Mouse (Mus musculus) frontal cortex, postnatal 25 days (tissue): ENCODE data around the gene Chad.

Source experiments
- DNase-seq, 2 experiments: peaks; one replicate each; pipeline ENCODE4 v3.0.0; 2022; ENCODE audit warnings: low spot score in 2 of 2

The Chad gene

DNA sequence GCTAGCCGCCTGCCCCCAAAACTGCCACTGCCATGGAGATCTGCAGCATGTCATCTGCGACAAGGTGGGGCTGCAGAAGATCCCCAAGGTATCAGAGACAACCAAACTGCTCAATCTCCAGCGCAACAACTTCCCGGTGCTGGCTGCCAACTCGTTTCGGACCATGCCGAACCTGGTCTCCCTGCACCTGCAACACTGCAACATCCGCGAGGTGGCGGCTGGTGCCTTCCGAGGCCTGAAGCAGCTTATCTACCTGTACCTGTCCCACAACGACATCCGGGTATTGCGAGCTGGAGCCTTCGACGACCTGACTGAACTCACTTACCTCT, 268 bp downstream of the Chad start:
- DNase-seq: no peak

DNA sequence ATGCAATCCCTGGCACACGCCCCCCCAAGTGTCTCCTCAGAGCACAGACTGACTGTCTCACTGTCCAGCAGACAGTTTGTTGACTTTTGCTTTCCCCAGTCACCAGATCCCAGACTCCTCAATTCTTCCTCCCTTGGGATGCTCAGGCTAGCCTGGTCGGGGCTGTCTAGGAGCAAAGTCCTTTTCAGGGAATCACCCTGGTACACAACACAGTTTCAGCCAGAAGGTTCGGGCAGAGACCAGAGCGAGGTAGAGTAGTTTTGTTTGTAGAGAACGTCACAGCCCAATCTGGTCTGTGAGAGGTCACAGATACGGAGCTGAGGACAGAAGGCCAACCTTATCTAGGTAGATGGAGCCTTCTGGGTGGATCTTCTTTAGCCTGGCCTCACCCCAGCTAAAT, 1.7 kb downstream of the Chad start:
- no peak for DNase-seq

DNA sequence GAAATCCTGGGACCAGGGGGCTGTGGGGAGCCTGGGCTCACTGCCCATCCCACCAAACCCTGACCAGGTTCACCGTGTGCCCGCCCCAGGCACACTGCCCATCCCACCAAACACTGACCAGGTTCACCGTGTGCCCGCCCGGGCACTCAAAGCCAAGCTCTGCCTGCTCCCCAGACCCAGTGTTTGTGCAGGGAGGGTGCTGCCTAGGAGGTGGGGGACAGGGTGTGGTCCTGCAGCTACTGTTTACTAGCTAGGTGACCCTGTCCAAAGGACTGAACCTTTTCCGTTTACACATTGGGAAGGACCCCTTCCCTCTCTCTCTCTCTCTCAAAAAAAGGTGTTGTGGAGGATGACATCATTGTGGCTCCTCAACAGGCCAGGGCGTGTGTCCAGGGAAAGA, 2.5 kb downstream of the Chad start:
- no peak for DNase-seq

DNA sequence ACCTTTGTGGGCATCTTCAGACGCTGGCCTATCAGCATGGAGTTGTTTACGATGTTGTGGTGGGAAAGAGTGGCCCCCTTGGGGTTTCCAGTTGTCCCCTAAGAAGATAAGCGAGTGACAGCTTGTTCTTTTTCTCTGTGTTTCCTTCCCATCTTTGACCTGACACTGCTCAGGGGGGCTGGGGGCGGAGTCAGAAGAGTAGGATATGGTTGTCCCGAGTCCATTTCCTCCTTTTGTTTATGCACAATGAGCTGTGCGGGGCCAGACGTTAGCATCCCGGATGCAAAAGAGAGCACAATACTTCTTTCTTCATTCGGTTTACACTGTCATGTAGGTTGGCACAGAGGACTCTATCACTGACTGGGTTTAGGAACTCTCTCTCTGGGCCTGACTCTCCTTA, 5.8 kb downstream of the Chad start:
- no peak for DNase-seq

DNA sequence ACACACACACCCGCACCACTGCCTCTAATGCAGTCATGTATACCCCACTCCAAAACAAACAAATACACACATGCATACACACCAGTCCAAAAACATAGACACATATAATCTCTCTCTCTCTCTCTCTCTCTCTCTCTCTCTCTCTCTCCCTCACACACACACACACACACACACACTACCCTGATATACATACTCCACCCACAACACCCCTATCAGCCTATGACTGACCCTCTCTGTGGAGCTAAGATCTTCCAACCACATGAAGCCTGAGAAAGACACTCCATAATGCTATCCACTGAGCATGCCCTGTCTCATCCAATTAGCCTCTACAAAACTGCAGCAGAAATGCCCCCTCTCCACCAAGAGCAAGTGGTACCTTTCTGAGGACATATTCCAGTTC, 7.0 kb downstream of the Chad start:
- no peak for DNase-seq

DNA sequence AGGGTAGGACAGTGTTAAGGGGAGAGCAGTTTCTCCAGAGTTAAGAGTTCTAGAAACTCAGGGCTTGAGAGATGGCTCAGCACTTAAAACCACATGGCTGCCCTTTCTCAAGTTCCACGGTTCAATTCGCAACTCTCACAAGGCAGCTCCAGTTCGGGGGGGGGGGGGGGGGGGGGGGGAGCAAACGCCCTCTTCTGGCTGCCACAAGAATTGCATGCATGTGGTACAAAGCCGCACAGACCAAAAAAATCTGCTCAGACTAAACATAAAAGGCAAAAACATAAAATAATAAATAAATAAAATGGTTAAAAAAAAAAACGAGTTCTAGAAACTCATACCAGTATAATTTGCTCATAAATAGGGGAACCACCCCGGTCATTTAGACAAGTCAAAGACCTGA, 9.7 kb downstream of the Chad start:
- DNase-seq: no peak

DNA sequence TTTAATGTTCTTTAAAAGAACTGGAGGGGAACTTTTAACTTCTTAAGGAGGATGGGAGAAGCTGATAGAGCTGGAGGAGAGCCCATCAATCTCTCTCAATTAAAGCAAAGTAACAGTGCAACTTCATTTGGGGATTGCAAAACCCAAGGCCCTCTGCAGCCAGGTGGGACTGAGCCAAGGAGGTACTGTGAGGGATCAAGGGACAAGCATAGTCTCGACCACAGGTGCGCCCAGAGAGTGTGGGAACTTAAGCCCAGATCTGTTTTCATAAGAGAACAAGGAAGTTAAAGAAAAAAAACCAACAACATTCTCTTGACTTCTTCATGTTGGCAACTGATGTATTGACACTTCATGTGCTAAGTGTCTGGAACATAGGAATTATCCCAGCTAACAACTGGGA, 10.2 kb downstream of the Chad start:
- no peak for DNase-seq

DNA sequence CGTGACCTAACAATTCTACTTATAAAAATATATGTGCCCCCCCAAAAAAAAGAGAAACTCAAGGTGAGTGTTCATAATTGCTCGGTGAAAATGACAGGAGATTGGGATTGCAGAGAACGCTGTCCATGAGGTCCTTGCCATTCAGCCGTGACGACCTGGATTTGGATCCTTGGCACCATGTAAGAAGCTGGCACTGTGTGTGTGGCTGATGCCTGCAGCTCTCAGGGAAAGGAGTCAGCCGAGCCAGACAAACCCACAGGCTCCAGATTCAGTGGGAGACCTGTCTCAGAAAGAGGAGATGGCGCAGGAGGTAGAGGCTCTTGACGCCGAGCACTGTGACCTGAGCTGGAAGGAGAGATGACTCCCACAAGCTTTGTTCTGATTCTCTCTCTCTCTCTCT, 11.5 kb downstream of the Chad start:
- DNase-seq: no peak

DNA sequence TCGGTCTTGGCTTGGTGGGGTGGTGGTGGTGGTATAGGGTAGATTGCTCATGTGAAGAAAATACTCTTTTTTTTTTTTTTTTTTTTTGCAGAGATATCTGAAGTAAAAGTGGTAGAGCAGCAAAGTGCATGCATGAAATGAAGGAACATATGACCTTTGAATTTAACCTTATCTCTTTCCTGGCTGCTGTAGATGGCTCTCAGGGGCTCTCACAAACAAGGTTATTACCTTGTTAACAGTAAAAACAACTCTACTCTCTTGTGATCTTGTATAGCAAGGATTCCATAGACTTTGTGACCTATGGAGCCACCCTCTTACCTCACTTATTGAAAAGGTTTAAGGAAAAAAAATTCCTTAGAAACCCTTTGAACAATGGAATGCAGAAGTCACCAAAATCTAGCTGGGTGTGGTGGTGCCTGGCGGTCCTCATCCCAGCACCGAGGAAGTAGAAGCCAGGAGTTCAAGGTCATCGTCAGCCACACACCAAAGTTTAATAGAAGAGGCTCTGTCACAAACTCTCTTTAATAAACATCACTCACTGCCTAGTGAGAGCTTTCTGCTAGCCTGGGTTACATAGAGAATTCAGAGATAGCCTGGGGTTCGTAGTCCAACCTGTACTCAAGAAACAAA, 15.4 kb downstream of the Chad start:
- DNase-seq: no peak

DNA sequence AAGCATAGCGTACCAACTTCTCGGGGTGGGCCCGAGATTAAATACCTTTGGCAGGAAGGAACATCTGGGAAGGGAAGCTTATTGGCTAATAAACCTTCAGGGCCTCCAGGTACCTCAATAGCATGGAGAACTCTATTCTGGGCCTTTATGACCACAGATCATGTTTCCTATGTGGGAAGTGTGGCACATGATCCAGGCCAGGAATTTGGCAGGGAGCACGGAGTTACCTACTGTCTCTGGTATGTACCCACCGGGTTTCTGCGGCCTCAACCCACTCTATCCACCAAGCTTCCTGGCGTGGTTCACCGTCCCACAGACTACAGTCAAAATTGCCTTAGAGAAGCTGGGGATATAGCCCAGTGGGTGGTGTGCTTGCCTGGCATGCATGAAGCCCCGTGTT, 20.2 kb downstream of the Chad start:
- DNase-seq: no peak

DNA sequence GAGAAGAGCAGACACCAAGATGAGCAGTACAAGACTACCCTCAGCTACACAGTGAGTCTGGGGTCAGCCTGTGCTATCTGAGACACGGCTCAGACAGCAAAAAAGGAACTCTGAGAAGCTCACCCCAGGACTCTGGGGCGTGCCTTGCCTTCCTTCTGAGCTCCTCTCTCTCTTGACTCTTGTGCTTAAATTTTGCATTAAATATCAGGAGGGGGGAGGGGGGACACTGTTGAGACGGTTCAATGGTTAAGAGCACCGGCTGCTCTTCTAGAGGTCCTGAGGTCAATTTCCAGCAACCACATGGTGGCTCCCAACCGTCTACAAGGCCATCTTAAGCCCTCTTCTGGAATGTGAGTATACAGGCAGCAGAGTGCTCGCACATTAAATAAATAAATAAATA, 22.7 kb downstream of the Chad start:
- no peak for DNase-seq

DNA sequence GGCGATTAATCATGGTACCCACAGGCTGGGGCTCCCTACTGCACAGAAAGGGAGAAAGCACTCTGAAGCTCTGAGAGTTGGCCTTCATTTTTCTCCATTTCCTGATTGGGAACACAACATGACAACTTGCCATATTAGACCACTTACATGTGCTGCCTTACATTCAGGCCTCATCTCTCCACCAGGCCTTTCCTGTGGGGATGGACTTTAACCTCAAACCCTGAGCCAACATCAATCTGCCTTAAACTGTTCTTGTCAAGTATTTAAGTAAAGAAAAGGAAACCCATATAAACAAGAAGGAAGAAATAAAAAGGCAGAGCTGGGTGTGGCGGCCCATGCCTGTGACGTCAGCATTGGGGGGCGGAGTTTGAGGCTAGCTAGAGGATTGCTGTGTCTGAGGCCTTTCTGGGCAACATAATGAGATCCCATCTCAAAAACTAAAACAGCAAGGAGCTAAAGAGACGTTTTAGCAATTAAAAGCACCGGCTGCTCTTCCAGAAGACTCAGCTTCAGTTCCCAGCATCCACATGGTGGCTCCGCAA, 31.5 kb downstream of the Chad start:
- no peak for DNase-seq

DNA sequence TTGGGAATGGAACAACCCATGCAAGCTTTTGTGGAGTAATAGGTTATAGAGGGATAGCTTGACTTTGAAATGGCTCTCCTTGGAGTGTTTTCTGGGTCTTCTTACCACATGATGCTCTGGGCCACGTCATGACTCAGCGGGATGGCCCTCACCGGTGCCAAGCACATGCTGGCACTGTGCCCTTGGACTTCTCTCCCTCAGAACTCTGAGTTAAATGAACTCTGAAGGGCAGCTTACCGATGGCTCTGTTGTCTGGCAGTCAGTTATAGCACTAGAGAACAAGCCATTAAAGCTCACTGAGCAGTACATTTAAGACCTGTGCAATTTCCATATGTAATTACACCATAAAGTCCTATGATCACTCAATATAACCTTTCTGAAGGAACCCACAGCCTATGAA, 32.5 kb downstream of the Chad start:
- DNase-seq: no peak

DNA sequence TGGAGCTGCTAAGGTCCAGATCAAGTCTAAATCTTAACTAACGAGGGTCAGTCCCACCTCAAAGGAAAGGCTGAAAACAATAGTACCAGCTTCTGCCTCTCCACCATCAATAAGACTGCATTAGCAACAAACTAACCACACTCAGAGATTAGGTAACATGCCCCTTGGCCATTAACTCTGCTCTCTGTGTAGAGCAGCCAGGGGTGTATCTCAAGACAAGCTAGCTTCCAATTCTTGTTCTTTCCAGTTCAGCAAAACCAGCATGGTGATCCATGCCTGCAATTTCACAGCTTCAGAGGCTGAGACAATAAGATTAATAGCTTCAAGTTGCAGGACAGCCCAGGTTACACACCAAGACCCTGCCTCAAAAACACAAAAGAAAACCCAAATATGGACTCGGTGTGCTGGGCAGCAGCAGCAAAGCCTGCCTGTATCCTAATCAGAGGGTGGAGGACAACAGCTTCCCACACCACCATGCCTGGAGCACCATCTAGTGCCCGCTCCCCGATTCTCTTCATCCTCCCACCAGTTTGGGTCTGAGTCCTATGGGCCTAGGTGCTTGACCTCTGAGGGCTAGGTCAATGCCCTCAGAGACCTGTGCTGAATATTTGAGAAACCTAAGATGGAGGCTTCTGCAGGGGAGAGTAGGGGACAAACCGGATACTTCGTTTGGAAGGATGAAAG, 33.7 kb downstream of the Chad start:
- no peak for DNase-seq

DNA sequence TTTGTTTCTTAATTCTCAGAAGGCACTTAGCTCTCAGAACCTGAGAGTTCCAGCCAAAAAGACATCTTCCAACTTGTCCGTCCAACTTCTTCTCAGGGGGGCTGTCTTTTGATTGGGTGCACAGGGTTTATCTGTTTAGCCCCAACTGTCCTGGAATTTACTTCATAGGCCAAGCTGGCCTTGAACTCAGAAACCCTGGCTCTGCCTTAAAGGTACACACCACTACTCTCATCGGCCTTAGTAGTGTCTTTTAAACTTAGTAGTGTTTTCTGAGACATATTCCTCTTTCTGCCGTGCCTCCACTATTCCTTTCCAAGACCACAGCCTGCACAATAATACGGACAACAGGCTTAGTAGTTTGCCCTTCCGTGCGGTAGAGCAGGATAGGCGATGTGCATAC, 35.6 kb downstream of the Chad start:
- no peak for DNase-seq

DNA sequence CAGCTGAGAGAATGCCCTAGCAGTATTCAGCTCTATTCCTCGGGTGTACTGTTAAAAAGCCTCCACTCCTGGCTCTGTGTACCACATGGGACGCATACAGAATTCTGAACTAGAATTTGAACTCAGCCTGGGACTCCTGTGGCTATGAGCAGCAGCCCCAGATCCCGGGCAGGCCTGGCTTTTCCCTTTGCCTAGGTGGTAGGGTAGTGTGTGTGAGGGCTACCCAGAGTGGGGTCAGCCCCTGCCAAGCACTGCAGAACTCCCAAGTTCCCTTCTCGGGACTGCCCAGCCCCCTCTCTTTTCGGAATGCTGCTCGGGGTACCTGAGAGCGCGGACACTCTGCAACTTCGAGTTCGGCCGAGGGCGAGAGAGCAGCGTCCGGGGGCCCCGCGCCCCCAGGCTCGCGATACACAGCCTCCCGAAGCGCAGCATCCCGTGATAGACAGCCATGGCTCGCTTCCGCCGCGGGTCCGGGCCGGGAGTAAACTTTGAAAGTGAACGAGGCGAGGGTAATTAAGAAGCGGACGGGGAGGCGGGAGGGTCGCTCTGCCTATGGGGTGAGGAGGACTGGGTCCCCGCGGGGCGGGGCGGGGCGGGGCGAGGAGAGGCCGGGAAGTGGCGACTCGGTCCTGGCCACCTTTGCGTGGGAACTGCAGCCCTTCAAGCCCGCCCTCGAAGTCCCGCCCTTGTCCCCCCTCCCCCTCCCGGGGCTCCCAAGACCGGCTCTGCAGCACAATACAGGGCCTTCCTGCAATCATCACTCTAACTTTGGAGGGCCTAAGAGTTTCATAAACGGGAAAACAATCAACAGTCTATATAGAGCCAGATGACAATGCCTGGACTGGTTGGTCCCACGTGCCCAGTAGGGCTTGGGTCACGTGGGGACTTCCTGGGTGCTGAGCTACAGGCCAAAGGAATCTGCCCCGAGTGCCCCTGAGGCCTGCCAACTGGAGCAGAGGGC, 36.8 kb downstream of the Chad start, which contains the start of gene Acsf2:
Gene Acsf2 (minus strand): TSS at position 551 of the 961 bp plus-strand sequence.
- no peak for DNase-seq

DNA sequence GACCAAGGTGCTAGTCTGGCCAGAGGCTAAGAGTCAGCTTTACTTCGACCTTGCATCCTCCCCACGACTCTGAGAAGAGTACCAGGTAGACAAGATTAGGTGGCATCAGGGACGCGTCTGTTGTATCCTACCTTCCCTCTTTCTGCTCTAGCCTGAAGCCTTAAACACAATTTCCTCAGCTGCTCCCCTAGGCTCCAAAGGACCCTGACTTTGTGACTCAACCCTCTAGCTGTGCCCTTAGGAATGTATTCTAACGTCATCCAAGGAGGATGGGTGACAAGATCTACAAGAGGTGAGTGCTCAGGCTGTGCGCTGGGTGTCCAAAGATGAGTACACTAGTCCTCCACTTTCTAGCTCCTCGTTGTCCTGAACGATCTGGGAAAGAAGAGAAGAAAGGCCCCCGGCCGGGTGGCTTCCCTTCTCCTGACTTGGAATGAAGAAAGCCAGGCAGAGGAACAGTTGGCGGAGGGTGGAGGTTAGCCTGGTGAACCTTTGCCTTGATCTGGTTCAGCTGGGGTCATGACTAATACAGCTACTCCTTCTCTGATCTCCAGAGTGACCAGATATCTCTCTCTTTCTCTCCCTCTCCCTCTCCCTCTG, 37.6 kb downstream of the Chad start:
- DNase-seq: no peak

DNA sequence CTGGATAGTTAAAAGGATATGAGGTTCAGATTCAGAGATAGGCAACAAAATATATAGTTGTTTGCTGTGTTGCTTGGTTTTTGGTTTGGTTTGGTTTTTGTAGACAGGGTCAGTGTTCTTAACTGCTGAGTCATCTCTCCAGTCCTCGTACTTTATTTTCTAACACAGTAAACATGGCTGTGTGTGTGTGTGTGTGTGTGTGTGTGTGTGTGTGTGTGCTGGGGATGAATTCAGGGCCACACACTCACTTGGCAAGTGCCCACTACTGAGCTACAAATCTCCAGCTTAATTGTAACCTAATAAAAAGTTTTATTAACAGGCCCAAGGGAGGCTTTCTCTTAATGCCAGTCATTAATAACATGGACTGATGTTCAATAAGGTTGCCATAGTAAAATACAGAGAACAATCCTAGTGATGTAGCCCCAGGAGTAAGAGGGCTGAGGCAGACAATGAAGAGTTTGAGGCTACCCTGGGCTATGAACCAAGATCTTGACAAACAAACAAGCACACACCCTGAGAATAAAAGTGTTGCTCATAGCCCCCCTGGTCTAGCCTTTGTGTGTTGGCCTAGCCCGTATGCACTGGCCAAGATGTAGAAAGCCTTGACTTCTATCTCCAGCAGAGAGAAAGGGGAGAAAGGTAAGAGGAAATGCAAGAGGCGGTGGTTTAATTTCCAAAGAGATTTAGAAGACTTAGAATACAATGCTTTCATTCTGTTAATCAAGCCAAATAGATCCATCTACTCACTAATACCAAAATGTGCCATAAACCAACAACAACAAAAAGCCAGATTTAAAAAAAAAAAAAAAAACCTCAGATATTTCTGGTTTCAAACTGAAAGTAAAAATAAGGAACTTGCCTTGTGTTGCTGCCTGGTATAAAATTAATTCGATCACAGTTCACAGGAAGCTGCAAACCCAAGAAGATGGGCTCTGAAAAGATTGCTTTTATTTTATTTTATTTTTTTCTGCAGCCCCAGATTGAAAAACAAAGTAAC, 46.2 kb downstream of the Chad start:
- DNase-seq: no peak

DNA sequence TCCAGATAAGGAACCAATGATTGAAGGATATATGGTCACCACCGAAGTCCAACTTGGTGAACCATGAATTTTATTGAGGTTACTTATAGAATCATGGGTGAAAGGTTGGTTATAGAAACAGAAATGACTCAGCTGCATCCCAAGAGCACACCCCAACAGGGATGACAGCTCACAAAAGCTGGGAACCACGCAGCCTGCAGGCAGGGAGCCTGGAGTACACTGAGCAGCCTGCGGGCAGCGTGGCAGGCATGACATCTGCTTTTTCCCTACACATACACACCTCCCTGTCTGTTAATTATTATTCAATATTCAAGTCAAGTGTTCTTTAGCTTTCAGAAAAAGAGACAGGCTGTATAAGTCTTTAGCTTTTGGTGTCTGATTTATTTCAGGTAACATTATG, 49.8 kb downstream of the Chad start:
- DNase-seq: no peak

DNA sequence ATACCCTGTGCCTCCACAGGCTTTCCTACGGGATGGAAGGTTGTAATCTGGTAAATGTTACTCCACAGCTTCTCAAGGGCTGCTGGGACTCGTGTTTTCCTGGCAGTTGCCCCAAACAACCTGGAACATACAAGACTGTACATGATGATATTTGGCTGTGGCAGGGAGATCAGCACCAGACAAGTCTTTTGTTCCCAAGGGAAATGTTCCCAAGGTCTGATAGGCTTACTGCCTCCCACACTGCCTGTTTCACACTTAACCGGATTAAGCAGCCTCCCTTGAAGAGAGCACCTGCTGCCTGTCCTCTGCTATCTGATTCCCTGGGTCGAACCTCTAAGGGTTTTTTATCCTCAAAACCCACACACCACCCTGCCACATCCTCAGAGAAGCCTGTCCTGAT, 50.6 kb downstream of the Chad start:
- DNase-seq: no peak

DNA sequence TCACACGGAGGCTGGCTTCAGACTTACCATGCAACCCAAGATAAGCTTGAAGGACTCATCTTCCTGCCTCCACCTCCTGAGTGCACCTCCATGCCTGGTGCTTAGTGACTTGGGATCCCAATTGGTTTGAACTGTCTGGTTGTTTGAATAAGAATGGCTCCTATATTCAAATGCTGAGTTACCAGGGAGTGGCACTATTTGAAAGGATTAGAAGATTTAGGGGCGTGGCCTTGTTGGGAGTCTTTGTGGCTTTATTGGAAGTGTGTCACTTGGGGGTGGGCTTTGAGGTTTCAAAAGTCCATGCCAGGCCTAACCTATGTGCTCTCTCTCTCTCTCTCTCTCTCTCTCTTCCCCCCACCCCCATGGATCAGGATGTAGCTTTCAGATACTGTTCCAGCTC, 52.8 kb downstream of the Chad start:
- no peak for DNase-seq
